ENCODE assay signal across 31 mouse cellular contexts in genomic region chr15:100353399-100353798, GRCm38 (mm10). TPM values are rescaled to one million over a fixed set of nuclear protein-coding genes. Genes with fewer than 3 reads are reported as not detected.
"Had no signal": no experiment of that assay in that cellular context is flagged by ENCODE, and none has a peak within 500 bp of the region (broad histone marks: within the 10 kb centered on the region; RNA-seq: fewer than 3 reads in every experiment).

No protein-coding gene starts in this region.

RNA-seq across cellular contexts. Expression of gene Mettl7a2, which starts 0.4 kb away (rescaled TPM):
- total RNA-seq: common myeloid progenitor, adult 5-6 weeks; forebrain, postnatal 0 days; granulocyte monocyte progenitor cell, adult 5-6 weeks had no signal
- polyA plus RNA-seq: cortical plate, adult 2 months; embryonic facial prominence, embryonic 10.5 days; embryonic facial prominence, embryonic 11.5 days; embryonic facial prominence, embryonic 12.5 days; embryonic facial prominence, embryonic 13.5 days; embryonic facial prominence, embryonic 14.5 days; embryonic facial prominence, embryonic 15.5 days; erythroblast, embryonic 14.5 days; forebrain, embryonic 10.5 days; forebrain, embryonic 11.5 days; forebrain, embryonic 12.5 days; forebrain, embryonic 13.5 days; forebrain, embryonic 14.5 days; forebrain, embryonic 15.5 days; forebrain, embryonic 16.5 days; forebrain, postnatal 0 days; frontal cortex, adult 2 months; heart, adult 2 months had no signal

RNA-seq across cellular contexts. Expression of gene Methig1, which starts 0.5 kb away (rescaled TPM):
- total RNA-seq: common myeloid progenitor, adult 5-6 weeks; forebrain, postnatal 0 days; gastrocnemius, adult 18-20 months; gastrocnemius, adult 2 months; gastrocnemius, postnatal 10 days; gastrocnemius, postnatal 14 days; gastrocnemius, postnatal 25 days; gastrocnemius, postnatal 36 days; gastrocnemius, postnatal 4 days; granulocyte monocyte progenitor cell, adult 5-6 weeks; heart, adult 18-20 months had no signal
- polyA plus RNA-seq: cortical plate, adult 2 months; embryonic facial prominence, embryonic 10.5 days; embryonic facial prominence, embryonic 13.5 days; embryonic facial prominence, embryonic 14.5 days; embryonic facial prominence, embryonic 15.5 days; erythroblast, embryonic 14.5 days; forebrain, embryonic 10.5 days; forebrain, embryonic 11.5 days; forebrain, embryonic 12.5 days; forebrain, embryonic 13.5 days; forebrain, embryonic 14.5 days; forebrain, embryonic 15.5 days; forebrain, embryonic 16.5 days; forebrain, postnatal 0 days; frontal cortex, adult 2 months; heart, adult 2 months had no signal

RNA-seq across cellular contexts. Expression of gene Higd1c, which starts 10.9 kb away (rescaled TPM):
- total RNA-seq: common myeloid progenitor, adult 5-6 weeks; forebrain, postnatal 0 days; gastrocnemius, adult 18-20 months; gastrocnemius, adult 2 months; gastrocnemius, adult 8-10 months; gastrocnemius, postnatal 10 days; gastrocnemius, postnatal 14 days; gastrocnemius, postnatal 25 days; gastrocnemius, postnatal 36 days; gastrocnemius, postnatal 4 days; granulocyte monocyte progenitor cell, adult 5-6 weeks; heart, adult 18-20 months; heart, adult 2 months; heart, adult 8-10 months had no signal
- polyA plus RNA-seq: cortical plate, adult 2 months; embryonic facial prominence, embryonic 10.5 days; embryonic facial prominence, embryonic 11.5 days; embryonic facial prominence, embryonic 12.5 days; embryonic facial prominence, embryonic 13.5 days; embryonic facial prominence, embryonic 14.5 days; embryonic facial prominence, embryonic 15.5 days; erythroblast, embryonic 14.5 days; forebrain, embryonic 10.5 days; forebrain, embryonic 11.5 days; forebrain, embryonic 12.5 days; forebrain, embryonic 13.5 days; forebrain, embryonic 14.5 days; forebrain, embryonic 15.5 days; forebrain, embryonic 16.5 days; forebrain, postnatal 0 days; frontal cortex, adult 2 months; gonadal fat pad, adult 2 months; heart, adult 2 months had no signal

RNA-seq across cellular contexts. Expression of gene Mettl7a3, which starts 18.7 kb away (rescaled TPM):
- total RNA-seq: common myeloid progenitor, adult 5-6 weeks; forebrain, postnatal 0 days; granulocyte monocyte progenitor cell, adult 5-6 weeks had no signal
- polyA plus RNA-seq: embryonic facial prominence, embryonic 10.5 days; erythroblast, embryonic 14.5 days; forebrain, embryonic 10.5 days; forebrain, embryonic 11.5 days; forebrain, embryonic 12.5 days; forebrain, embryonic 13.5 days; forebrain, embryonic 14.5 days; forebrain, embryonic 15.5 days; forebrain, embryonic 16.5 days; forebrain, postnatal 0 days had no signal
